Mouse (Mus musculus) ES-Bruce4 (cell line): ENCODE results near the gene Nars2. TPM values are rescaled to one million over a fixed set of nuclear protein-coding genes. Genes with fewer than 3 reads are reported as not detected.

Experiments used
- H3K27ac ChIP-seq: 2 replicates; pipeline ENCODE4 v1.5.1; 2012; ENCODE audit warnings: low read length, inconsistent platforms; ENCODE audit not compliant: insufficient read depth
- H3K27me3 ChIP-seq: 2 replicates; pipeline ENCODE4 v1.6.1; 2012; ENCODE audit warnings: mild to moderate bottlenecking, low read length, inconsistent platforms; ENCODE audit not compliant: control insufficient read depth, poor library complexity, insufficient read depth, severe bottlenecking
- H3K36me3 ChIP-seq: 2 replicates; pipeline ENCODE4 v1.6.1; 2012; ENCODE audit warnings: inconsistent platforms, mild to moderate bottlenecking, low read length, moderate library complexity; ENCODE audit not compliant: control insufficient read depth, poor library complexity, insufficient read depth, severe bottlenecking
- H3K4me1 ChIP-seq: one replicate; pipeline ENCODE4 v1.8.1; 2011; ENCODE audit warnings: low read length; ENCODE audit not compliant: control insufficient read depth, insufficient read depth
- H3K4me3 ChIP-seq: 2 replicates; pipeline ENCODE4 v1.5.1; 2011; ENCODE audit warnings: low read depth, mild to moderate bottlenecking, low read length
- H3K9ac ChIP-seq: 2 replicates; pipeline ENCODE4 v1.6.1; 2012; ENCODE audit warnings: low read depth, mild to moderate bottlenecking, inconsistent platforms; ENCODE audit not compliant: poor library complexity, severe bottlenecking
- H3K9me3 ChIP-seq: replicated peaks from 2 replicates; pipeline ENCODE4 v1.6.1; 2012; ENCODE audit warnings: mild to moderate bottlenecking, low read length, inconsistent platforms; ENCODE audit not compliant: control insufficient read depth, poor library complexity, insufficient read depth, severe bottlenecking
- CTCF ChIP-seq: IDR thresholded peaks from one replicate; pipeline ENCODE4 v1.8.1; 2011; ENCODE audit warnings: low read depth, low read length
- EP300 ChIP-seq: IDR thresholded peaks from 2 replicates; pipeline ENCODE4 v1.6.1; 2011; ENCODE audit warnings: low read depth, low read length; ENCODE audit not compliant: insufficient read depth
- POLR2A ChIP-seq: IDR thresholded peaks from one replicate; pipeline ENCODE4 v1.8.1; 2011; ENCODE audit warnings: low read length; ENCODE audit not compliant: insufficient read depth
- polyA plus RNA-seq: library from polyadenylated mRNA; stranded (reverse); fragments of >200 nt; gene quantifications from 2 replicates; pipeline ENCODE4 v1.2.4, GENCODE M21; 2011; ENCODE audit warnings: low read depth; ENCODE audit not compliant: missing spikeins, insufficient read depth, insufficient read length

Gene Nars2
- polyA plus RNA-seq, 1 experiment: 22.5 TPM

DNA sequence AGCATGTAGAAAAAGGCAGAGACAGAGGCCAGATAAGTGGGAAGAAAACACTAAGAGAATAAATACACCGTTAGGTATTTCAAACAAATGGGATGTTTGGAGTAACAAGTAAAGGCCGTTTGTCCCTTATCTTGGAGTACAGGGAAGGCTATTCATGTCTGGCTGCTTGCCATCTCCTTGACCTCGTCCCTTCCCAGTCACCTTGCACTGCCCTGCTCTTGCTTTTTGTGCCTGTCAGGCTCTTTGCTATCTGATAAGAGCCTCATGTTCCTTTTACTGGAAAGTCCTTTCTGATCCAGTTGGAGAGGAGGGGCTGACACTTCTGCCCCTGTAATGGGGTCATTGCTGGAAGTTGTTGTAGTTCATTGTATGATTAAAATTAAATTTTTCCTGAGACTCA, 61.7 kb downstream of the Nars2 start:
- Histone ChIP-seq H3K4me1 (no peaks in the 10 kb centered on the region), H3K9me3 (peaks cover 18% of the 10 kb centered on the region; the same call in 1 of the 2 replicates), H3K9ac (no peak overlapping the region), H3K27ac (no peak overlapping the region), H3K27me3 (no peaks in the 10 kb centered on the region), H3K4me3 (no peak overlapping the region), H3K36me3 (no peaks in the 10 kb centered on the region)
- TF ChIP-seq EP300 (no peak), POLR2A (no peak)

DNA sequence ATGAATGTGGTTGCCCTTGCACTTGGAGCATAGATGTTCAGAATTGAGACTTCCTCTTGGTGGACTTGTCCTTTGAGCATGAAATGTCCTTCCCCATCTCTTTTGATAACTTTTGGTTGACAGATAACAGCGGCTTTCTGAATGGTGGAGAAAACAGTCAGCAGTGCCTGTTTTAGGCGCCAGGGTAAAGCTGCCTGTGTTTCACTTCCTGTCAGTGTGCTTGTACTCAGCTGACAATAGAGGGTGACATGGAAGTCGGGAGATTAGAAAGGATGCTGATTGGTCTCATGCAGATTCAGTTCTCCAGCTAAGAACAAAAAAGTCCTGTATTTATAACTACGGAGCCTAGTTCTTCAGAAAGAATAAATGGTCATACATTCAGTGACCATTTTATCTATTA, 66.7 kb downstream of the Nars2 start:
- Histone ChIP-seq H3K4me3 (no peak overlapping the region), H3K27me3 (no peaks in the 10 kb centered on the region), H3K4me1 (no peaks in the 10 kb centered on the region), H3K27ac (no peak overlapping the region), H3K9ac (no peak overlapping the region), H3K9me3 (peaks cover 18% of the 10 kb centered on the region; the same call in 1 of the 2 replicates), H3K36me3 (no peaks in the 10 kb centered on the region)
- TF ChIP-seq POLR2A: no peak
- TF ChIP-seq CTCF: no peak
- TF ChIP-seq EP300: no peak

DNA sequence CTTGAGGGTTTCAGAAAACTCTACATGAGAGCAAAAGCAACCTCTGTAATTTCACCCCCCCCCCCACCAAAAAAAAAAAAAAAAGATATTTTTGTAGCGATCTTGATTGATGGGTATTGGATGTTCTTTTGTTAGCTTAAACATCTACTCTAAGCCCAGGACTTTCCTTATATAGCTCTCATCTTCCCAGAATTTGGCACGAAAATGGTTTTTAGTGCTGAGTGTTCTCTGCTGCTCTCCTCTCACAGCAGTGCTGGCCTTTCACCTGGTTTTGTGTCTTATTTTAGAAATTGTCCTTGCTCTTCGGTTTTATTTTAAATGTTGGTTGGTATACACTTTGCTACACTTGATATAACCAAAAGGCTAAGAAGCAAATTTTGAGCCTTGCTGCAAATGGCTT, 67.1 kb downstream of the Nars2 start:
- TF ChIP-seq EP300 (no peak), POLR2A (no peak), CTCF (no peak)
- Histone ChIP-seq H3K36me3 (no peaks in the 10 kb centered on the region), H3K4me3 (no peak overlapping the region), H3K27ac (no peak overlapping the region), H3K9ac (no peak overlapping the region), H3K27me3 (no peaks in the 10 kb centered on the region), H3K4me1 (no peaks in the 10 kb centered on the region), H3K9me3 (peaks cover 18% of the 10 kb centered on the region; the same call in 1 of the 2 replicates)

DNA sequence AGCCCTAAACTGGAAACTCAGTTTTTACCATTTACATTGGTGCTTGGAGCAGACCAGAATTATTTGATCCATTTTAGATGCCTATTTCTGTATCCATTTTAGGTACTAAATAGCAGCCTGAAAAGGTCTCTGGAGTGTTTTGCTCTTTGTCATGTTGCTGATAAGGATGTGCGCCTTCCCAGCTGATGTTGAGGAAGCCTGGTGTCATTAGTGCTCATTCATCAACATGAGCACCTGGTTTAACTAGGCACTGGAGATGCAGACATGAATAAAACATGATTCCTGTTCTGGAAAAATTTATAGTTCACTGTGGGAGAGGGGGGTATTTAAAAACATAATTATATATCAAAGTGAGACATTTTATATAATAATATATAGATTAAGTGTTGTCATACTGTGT, 68.0 kb downstream of the Nars2 start:
- Histone ChIP-seq H3K4me3 (no peak overlapping the region), H3K27me3 (no peaks in the 10 kb centered on the region), H3K36me3 (no peaks in the 10 kb centered on the region), H3K27ac (no peak overlapping the region), H3K9me3 (peaks cover 16% of the 10 kb centered on the region; the same call in 1 of the 2 replicates), H3K9ac (no peak overlapping the region), H3K4me1 (no peaks in the 10 kb centered on the region)
- TF ChIP-seq POLR2A (no peak), EP300 (no peak), CTCF (no peak)

DNA sequence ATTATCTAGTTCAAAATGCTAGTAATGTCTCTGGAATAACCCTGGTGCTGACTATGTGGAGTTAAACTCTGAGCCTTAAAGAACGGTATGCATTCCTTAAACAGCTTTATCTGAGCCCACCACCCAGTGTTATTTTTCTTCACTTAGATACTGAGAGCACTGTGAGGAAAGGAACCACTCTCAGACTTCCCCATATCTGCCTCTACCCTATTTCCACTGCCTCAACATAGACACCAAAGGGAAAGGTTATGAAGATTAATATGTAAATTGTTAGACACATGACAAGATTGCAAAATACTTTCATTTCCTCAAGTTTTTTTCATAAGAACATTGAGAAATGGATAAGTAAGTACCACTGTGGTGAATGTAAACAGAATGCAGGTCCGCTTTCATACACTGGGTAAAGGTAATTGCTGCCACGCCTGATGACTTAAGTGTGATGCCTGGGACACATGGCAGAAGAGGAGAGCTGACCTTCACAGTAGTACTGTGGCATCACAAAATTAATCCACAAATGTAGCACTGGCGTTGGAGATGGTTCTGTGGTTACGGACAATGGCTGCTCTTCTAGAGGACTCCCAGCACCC, 75.6 kb downstream of the Nars2 start:
- Histone ChIP-seq H3K27me3 (no peaks in the 10 kb centered on the region), H3K9ac (no peak overlapping the region), H3K4me1 (no peaks in the 10 kb centered on the region), H3K36me3 (no peaks in the 10 kb centered on the region), H3K4me3 (no peak overlapping the region), H3K27ac (no peak overlapping the region), H3K9me3 (no peaks in the 10 kb centered on the region)
- no peak for TF ChIP-seq EP300
- TF ChIP-seq POLR2A: no peak
- no peak for TF ChIP-seq CTCF

DNA sequence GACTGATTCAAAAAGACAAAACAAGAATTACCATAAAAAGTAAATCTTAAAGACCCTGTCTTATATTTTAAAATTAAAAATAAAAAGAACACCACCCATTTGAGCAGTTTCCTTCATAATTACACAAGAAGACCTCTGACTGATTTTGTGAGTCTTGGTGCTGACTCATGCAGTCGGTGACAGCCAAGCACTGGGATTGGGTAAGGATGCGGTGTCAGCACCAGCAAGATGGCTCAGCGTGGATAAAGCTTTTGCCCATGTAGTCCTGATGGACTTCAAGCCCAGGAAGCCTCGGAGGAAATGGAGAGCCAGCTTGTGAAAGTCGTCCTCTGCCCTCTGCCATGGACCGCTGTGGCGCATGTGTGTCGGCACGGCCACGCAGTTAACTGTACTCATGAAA, 77.8 kb downstream of the Nars2 start:
- no peak overlapping the region for H3K9ac ChIP-seq
- H3K4me1 ChIP-seq: no peaks in the 10 kb centered on the region
- no peak overlapping the region for H3K4me3 ChIP-seq
- TF ChIP-seq CTCF (no peak), POLR2A (no peak), EP300 (no peak)
- H3K9me3 ChIP-seq: no peaks in the 10 kb centered on the region
- no peaks in the 10 kb centered on the region for H3K27me3 ChIP-seq
- no peak overlapping the region for H3K27ac ChIP-seq
- H3K36me3 ChIP-seq: no peaks in the 10 kb centered on the region
